ENCODE assay signal across 8 mouse cellular contexts in the genomic region with DNA sequence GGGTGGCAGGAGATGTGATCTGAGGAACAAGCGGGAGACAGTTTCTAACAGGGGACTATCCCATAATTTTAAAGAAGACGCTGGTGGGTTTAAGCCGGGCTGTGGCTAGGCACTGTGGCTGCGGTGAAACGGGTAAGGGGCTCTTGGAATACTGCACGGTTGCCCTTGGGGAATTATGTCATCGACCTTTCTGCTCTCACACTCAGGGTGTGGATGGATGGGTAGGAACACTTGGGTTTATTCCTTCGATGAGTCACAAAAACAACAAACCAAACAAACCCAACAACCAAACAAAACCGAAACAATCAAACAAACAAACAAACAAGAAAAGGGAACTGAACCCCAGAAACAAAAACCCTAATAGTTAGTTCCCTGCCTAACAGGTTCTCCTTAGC. TPM values are rescaled to one million over a fixed set of nuclear protein-coding genes. Genes with fewer than 3 reads are reported as not detected.
DNase-seq lines count a peak whose midpoint lies in the region; ATAC-seq and TF ChIP-seq lines count a peak whose summit lies in the region.

No protein-coding gene starts in this region.

- 13% methylated on average over 9 of the region's 9 CpGs for WGBS in kidney, embryonic 15.5 days
- 18% methylated on average over 9 of the region's 9 CpGs for WGBS in embryonic facial prominence, embryonic 12.5 days
- 11% methylated on average over 9 of the region's 9 CpGs for WGBS in midbrain, postnatal 0 days

- H3K4me1 ChIP-seq in kidney, embryonic 15.5 days = peaks cover 16% of the 10 kb centered on the region
- H3K4me1 ChIP-seq in embryonic facial prominence, embryonic 12.5 days = peaks cover 5% of the 10 kb centered on the region; the same call in 1 of the 2 replicates
- H3K4me1 ChIP-seq in midbrain, postnatal 0 days (ENCODE audit: insufficient read depth, low read length) = 0 out of 2 replicates have a peak, but pooled peaks cover 2% of the 10 kb centered on the region

- peaks cover 4% of the 10 kb centered on the region; the same call in 1 of the 2 replicates for H3K27me3 ChIP-seq in kidney, embryonic 15.5 days
- H3K27me3 ChIP-seq in embryonic facial prominence, embryonic 12.5 days = no peaks in the 10 kb centered on the region
- no peaks in the 10 kb centered on the region for H3K27me3 ChIP-seq in midbrain, postnatal 0 days (ENCODE audit: insufficient read depth, low read length)

- H3K36me3 ChIP-seq in kidney, embryonic 15.5 days = peaks cover 2% of the 10 kb centered on the region; the same call in 1 of the 2 replicates
- no peaks in the 10 kb centered on the region for H3K36me3 ChIP-seq in embryonic facial prominence, embryonic 12.5 days
- H3K36me3 ChIP-seq in midbrain, postnatal 0 days (ENCODE audit: insufficient read depth, low read length) = peaks cover 13% of the 10 kb centered on the region

- H3K27ac ChIP-seq in kidney, embryonic 15.5 days = 0 out of 2 replicates have a peak overlapping the region, but pooled peaks have one; percentile 86
- H3K27ac ChIP-seq in embryonic facial prominence, embryonic 12.5 days = no peak overlapping the region
- peak overlapping the region; percentile 77 for H3K27ac ChIP-seq in midbrain, postnatal 0 days (ENCODE audit: low read depth, low read length)

- no peak for ATAC-seq in kidney, embryonic 15.5 days (replicated peaks; ENCODE audit: low FRiP score)
- no peak for ATAC-seq in embryonic facial prominence, embryonic 12.5 days (ENCODE audit: insufficient number of reproducible peaks, insufficient read depth, low FRiP score, low TSS enrichment)
- no peak for ATAC-seq in midbrain, postnatal 0 days (ENCODE audit: low FRiP score)

- no peak for TF ChIP-seq CTCF in midbrain, postnatal 0 days (IDR thresholded peaks at IDR 0.05)

- peak overlapping the region; percentile 93 for H3K4me2 ChIP-seq in kidney, embryonic 15.5 days
- H3K4me2 ChIP-seq in embryonic facial prominence, embryonic 12.5 days (replicated peaks) = peak overlapping the region; percentile 74
- H3K4me2 ChIP-seq in midbrain, postnatal 0 days (ENCODE audit: low read depth, low read length, poor library complexity, severe bottlenecking) = peak overlapping the region; percentile 87

- H3K9ac ChIP-seq in kidney, embryonic 15.5 days = 0 out of 2 replicates have a peak overlapping the region, but pooled peaks have one; percentile 45
- H3K9ac ChIP-seq in embryonic facial prominence, embryonic 12.5 days = no peak overlapping the region
- H3K9ac ChIP-seq in midbrain, postnatal 0 days (replicated peaks; ENCODE audit: low read length, poor library complexity, severe bottlenecking) = peak overlapping the region; percentile 55

- DNase-seq in kidney, adult 8-10 months = no peak
- peak; percentile 30 for DNase-seq in induced T-regulatory cell, adult 2 months (ENCODE audit: low read depth)
- no peak for DNase-seq in midbrain, postnatal 0 days (ENCODE audit: low spot score)
- DNase-seq in ovary, postnatal 10 days (ENCODE audit: low spot score) = no peak
- no peak for DNase-seq in adrenal gland, postnatal 10 days
- DNase-seq in embryo, embryonic 9.5 days (ENCODE audit: extremely low spot score) = no peak

- no peaks in the 10 kb centered on the region for H3K9me3 ChIP-seq in kidney, embryonic 15.5 days (replicated peaks)
- no peaks in the 10 kb centered on the region for H3K9me3 ChIP-seq in embryonic facial prominence, embryonic 12.5 days
- no peaks in the 10 kb centered on the region for H3K9me3 ChIP-seq in midbrain, postnatal 0 days (ENCODE audit: low read length)

- peak overlapping the region; percentile 70 for H3K4me3 ChIP-seq in kidney, embryonic 15.5 days (replicated peaks)
- peak overlapping the region; percentile 54 for H3K4me3 ChIP-seq in embryonic facial prominence, embryonic 12.5 days
- peak overlapping the region; percentile 64 for H3K4me3 ChIP-seq in midbrain, postnatal 0 days (ENCODE audit: low read depth, low read length)

RNA-seq across cellular contexts. Expression of a gene that starts 0.6 kb away (rescaled TPM):
- 4.9 and 6.2 TPM in 2 replicates for polyA plus RNA-seq in kidney, embryonic 15.5 days (2015; fragmentation: Nextera tagmentation; extraction: Ambion mirVana)
- polyA plus RNA-seq in embryonic facial prominence, embryonic 12.5 days (2016; fragmentation: Nextera tagmentation; extraction: Ambion mirVana) = 2.6 and 3.1 TPM in 2 replicates
- 89.3 and 132 TPM in 2 replicates for total RNA-seq in midbrain, postnatal 0 days (2014; rRNA removed)
- 6.5 and 10.9 TPM in 2 replicates for polyA plus RNA-seq in midbrain, postnatal 0 days (2015; fragmentation: Nextera tagmentation; extraction: Ambion mirVana)
- total RNA-seq in adrenal gland, postnatal 10 days (2021) = 10 to 100 TPM; 13.8 to 15.4 TPM

RNA-seq across cellular contexts. Expression of a gene that starts 0.8 kb away (rescaled TPM):
- polyA plus RNA-seq in kidney, embryonic 15.5 days (2015; fragmentation: Nextera tagmentation; extraction: Ambion mirVana) = 0.60 and 0.65 TPM in 2 replicates
- 0.23 TPM in 1 of 2 replicates, not detected in the other for polyA plus RNA-seq in embryonic facial prominence, embryonic 12.5 days (2016; fragmentation: Nextera tagmentation; extraction: Ambion mirVana)
- 0.55 TPM in 1 of 2 replicates, not detected in the other for total RNA-seq in midbrain, postnatal 0 days (2014; rRNA removed)
- polyA plus RNA-seq in midbrain, postnatal 0 days (2015; fragmentation: Nextera tagmentation; extraction: Ambion mirVana) = 0.28 and 0.40 TPM in 2 replicates
- under 1 TPM; 0.12 to 0.85 TPM for total RNA-seq in adrenal gland, postnatal 10 days (2021)
